Mouse (Mus musculus): Measurements from ENCODE around the gene Fbxw21.

Fbxw21 gene

GRCm38 (mm10) chr9:109110240-109110639 is 51.6 kb downstream of the Fbxw21 start:
- no peak for DNase-seq

GRCm38 (mm10) chr9:109107341-109107740 is 54.5 kb downstream of the Fbxw21 start:
- DNase-seq: no peak

GRCm38 (mm10) chr9:109105648-109106047 is 56.2 kb downstream of the Fbxw21 start:
- no peak for DNase-seq

- peak; percentile 46 for DNase-seq
Measured at GRCm38 (mm10) chr9:109105011-109105410, 56.8 kb downstream of the Fbxw21 start.

GRCm38 (mm10) chr9:109104083-109104482 is 57.8 kb downstream of the Fbxw21 start:
- no peak for DNase-seq

- DNase-seq: peak; percentile 39
Measured at GRCm38 (mm10) chr9:109103250-109103649, 58.6 kb downstream of the Fbxw21 start.

GRCm38 (mm10) chr9:109102541-109102940 is 59.3 kb downstream of the Fbxw21 start:
- DNase-seq: no peak

- no peak for DNase-seq
Measured at GRCm38 (mm10) chr9:109101933-109102445, 59.9 kb downstream of the Fbxw21 start.

GRCm38 (mm10) chr9:109100307-109100928 is 61.4 kb downstream of the Fbxw21 start:
- DNase-seq: no peak

GRCm38 (mm10) chr9:109098969-109099368 is 62.9 kb downstream of the Fbxw21 start:
- DNase-seq: peak; percentile 87

GRCm38 (mm10) chr9:109098366-109098765 is 63.5 kb downstream of the Fbxw21 start:
- DNase-seq: peak; percentile 17

GRCm38 (mm10) chr9:109097831-109098230 is 64.0 kb downstream of the Fbxw21 start:
- peak; percentile 55 for DNase-seq

- DNase-seq: peak; percentile 56
Measured at GRCm38 (mm10) chr9:109097291-109097690, 64.5 kb downstream of the Fbxw21 start.

GRCm38 (mm10) chr9:109096856-109097255 is 65.0 kb downstream of the Fbxw21 start:
- peak; percentile 25 for DNase-seq

GRCm38 (mm10) chr9:109096251-109096661 is 65.6 kb downstream of the Fbxw21 start:
- peak; percentile 51 for DNase-seq

- DNase-seq: peak; percentile 86
Measured at GRCm38 (mm10) chr9:109095137-109095982, 66.5 kb downstream of the Fbxw21 start, which contains the start of gene Plxnb1. Plxnb1 (plus strand) TSS chr9:109095389.

GRCm38 (mm10) chr9:109094553-109095136 is 67.2 kb downstream of the Fbxw21 start:
- peak; percentile 74 for DNase-seq

- DNase-seq: peak; percentile 77
Measured at GRCm38 (mm10) chr9:109093786-109094552, 67.9 kb downstream of the Fbxw21 start.

- peak; percentile 33 for DNase-seq
Measured at GRCm38 (mm10) chr9:109092799-109093198, 69.0 kb downstream of the Fbxw21 start.

- DNase-seq: no peak
Measured at GRCm38 (mm10) chr9:109091802-109092201, 70.0 kb downstream of the Fbxw21 start.

GRCm38 (mm10) chr9:109090446-109090845 is 71.4 kb downstream of the Fbxw21 start:
- peak; percentile 49 for DNase-seq

Measured in lung, postnatal 10 days (tissue).